Mouse (Mus musculus): ENCODE results near the gene Gpx6. TPM values are rescaled to one million over a fixed set of nuclear protein-coding genes. Genes with fewer than 3 reads are reported as not detected.

Gene Gpx6
- polyA plus RNA-seq, 1 experiment from 2014 or later: not detected

- Histone ChIP-seq H3K27me3 (ENCODE audit: control insufficient read depth, insufficient read depth, low read depth, low read length) (no peaks in the 10 kb centered on the region), H3K27ac (ENCODE audit: low read length) (no peak overlapping the region), H3K9ac (ENCODE audit: low read length) (no peak overlapping the region), H3K4me1 (replicated peaks; ENCODE audit: control insufficient read depth, insufficient read depth, low read length) (no peaks in the 10 kb centered on the region), H3K4me3 (ENCODE audit: low read length) (no peak overlapping the region), H3K36me3 (ENCODE audit: control insufficient read depth, insufficient read depth, low read length) (no peaks in the 10 kb centered on the region), H3K9me3 (ENCODE audit: control insufficient read depth, low read length) (no peaks in the 10 kb centered on the region), H3K4me2 (ENCODE audit: low read depth, low read length) (no peak overlapping the region)
- ATAC-seq (ENCODE audit: low read depth): no peak
Measured at GRCm38 (mm10) chr13:21350593-21350992, 38.7 kb downstream of the Gpx6 start.

- no peaks in the 10 kb centered on the region for H3K27me3 ChIP-seq (ENCODE audit: control insufficient read depth, insufficient read depth, low read depth, low read length)
- peak within 1 kb of the TSS; percentile 72 for H3K27ac ChIP-seq (ENCODE audit: low read length)
- H3K36me3 ChIP-seq (ENCODE audit: control insufficient read depth, insufficient read depth, low read length): no peaks in the 10 kb centered on the region
- peak within 1 kb of the TSS; percentile 89 for H3K9ac ChIP-seq (ENCODE audit: low read length)
- H3K4me2 ChIP-seq (ENCODE audit: low read depth, low read length): peak within 1 kb of the TSS; percentile 56
- no peaks in the 10 kb centered on the region for H3K9me3 ChIP-seq (ENCODE audit: control insufficient read depth, low read length)
- under 1% methylated on average over 29 of the region's 29 CpGs for WGBS
- peaks cover 9% of the 10 kb centered on the region for H3K4me1 ChIP-seq (replicated peaks; ENCODE audit: control insufficient read depth, insufficient read depth, low read length)
- peak; percentile 100 for ATAC-seq (ENCODE audit: low read depth)
- H3K4me3 ChIP-seq (ENCODE audit: low read length): peak within 1 kb of the TSS; percentile 83
Measured at GRCm38 (mm10) chr13:21362621-21363248, 50.8 kb downstream of the Gpx6 start, which contains the start of gene Zscan12. Zscan12 (plus strand) TSS chr13:21362820.

GRCm38 (mm10) chr13:21363719-21364118, 51.8 kb downstream of the Gpx6 start:
- peak overlapping the region; percentile 56 for H3K4me2 ChIP-seq (ENCODE audit: low read depth, low read length)
- no peaks in the 10 kb centered on the region for H3K27me3 ChIP-seq (ENCODE audit: control insufficient read depth, insufficient read depth, low read depth, low read length)
- peak overlapping the region; percentile 83 for H3K4me3 ChIP-seq (ENCODE audit: low read length)
- peaks cover 9% of the 10 kb centered on the region for H3K4me1 ChIP-seq (replicated peaks; ENCODE audit: control insufficient read depth, insufficient read depth, low read length)
- no peak for ATAC-seq (ENCODE audit: low read depth)
- H3K36me3 ChIP-seq (ENCODE audit: control insufficient read depth, insufficient read depth, low read length): peaks cover 2% of the 10 kb centered on the region
- WGBS: 61% methylated on average over 12 of the region's 12 CpGs
- H3K9ac ChIP-seq (ENCODE audit: low read length): peak overlapping the region; percentile 60
- no peak overlapping the region for H3K27ac ChIP-seq (ENCODE audit: low read length)
- no peaks in the 10 kb centered on the region for H3K9me3 ChIP-seq (ENCODE audit: control insufficient read depth, low read length)

DNA sequence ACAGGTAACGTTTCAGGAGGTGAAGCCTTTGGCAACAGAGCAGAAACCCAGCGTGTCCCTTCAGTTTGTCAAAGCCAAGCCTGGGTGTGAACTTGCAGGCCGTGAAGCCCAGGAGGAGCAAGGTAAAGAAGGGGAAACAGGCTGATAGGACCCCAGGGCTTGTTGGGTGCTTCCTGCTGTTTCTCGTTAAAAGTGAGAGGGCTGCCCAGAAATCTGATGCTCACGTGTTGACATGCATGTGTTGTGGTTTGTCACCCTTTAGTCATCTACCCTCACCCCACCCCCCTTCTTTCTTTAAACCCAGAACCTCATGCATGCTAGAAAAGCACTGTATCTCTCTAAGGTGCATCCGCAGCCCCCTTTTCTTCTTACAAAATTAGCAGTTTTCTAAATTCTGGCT, 54.7 kb downstream of the Gpx6 start:
- Histone ChIP-seq H3K36me3 (ENCODE audit: control insufficient read depth, insufficient read depth, low read length) (peaks cover 22% of the 10 kb centered on the region), H3K4me2 (ENCODE audit: low read depth, low read length) (no peak overlapping the region), H3K4me3 (ENCODE audit: low read length) (no peak overlapping the region), H3K27ac (ENCODE audit: low read length) (no peak overlapping the region), H3K4me1 (replicated peaks; ENCODE audit: control insufficient read depth, insufficient read depth, low read length) (peaks cover 9% of the 10 kb centered on the region), H3K9me3 (ENCODE audit: control insufficient read depth, low read length) (no peaks in the 10 kb centered on the region), H3K27me3 (ENCODE audit: control insufficient read depth, insufficient read depth, low read depth, low read length) (no peaks in the 10 kb centered on the region), H3K9ac (ENCODE audit: low read length) (no peak overlapping the region)
- ATAC-seq (ENCODE audit: low read depth): no peak
- 68% methylated on average over 6 of the region's 6 CpGs for WGBS

Other genes with a start within 250 kb of the Gpx6 start
- not detected in 2 replicates for gene Olfr1370, start 237.2 kb upstream of the Gpx6 start, polyA plus RNA-seq (2015; fragmentation: Nextera tagmentation; extraction: Ambion mirVana)
- gene Olfr1369-ps1, start 200.6 kb upstream of the Gpx6 start, polyA plus RNA-seq (2015; fragmentation: Nextera tagmentation; extraction: Ambion mirVana): not detected in 2 replicates
- gene Olfr263, start 182.5 kb upstream of the Gpx6 start, polyA plus RNA-seq (2015; fragmentation: Nextera tagmentation; extraction: Ambion mirVana): not detected in 2 replicates
- gene Olfr1368, start 166.3 kb upstream of the Gpx6 start, polyA plus RNA-seq (2015; fragmentation: Nextera tagmentation; extraction: Ambion mirVana): not detected in 2 replicates
- gene Trim27, start 132.7 kb upstream of the Gpx6 start, polyA plus RNA-seq (2015; fragmentation: Nextera tagmentation; extraction: Ambion mirVana): 105 and 108 TPM in 2 replicates
- not detected in 2 replicates for gene Gpx5, start 19.4 kb upstream of the Gpx6 start, polyA plus RNA-seq (2015; fragmentation: Nextera tagmentation; extraction: Ambion mirVana)
- not detected in 2 replicates for gene Olfr1367, start 34.8 kb downstream of the Gpx6 start, polyA plus RNA-seq (2015; fragmentation: Nextera tagmentation; extraction: Ambion mirVana)
- gene Zscan12, start 50.7 kb downstream of the Gpx6 start, polyA plus RNA-seq (2015; fragmentation: Nextera tagmentation; extraction: Ambion mirVana): 11.5 and 11.7 TPM in 2 replicates
- gene Zkscan3, start 90.6 kb downstream of the Gpx6 start, polyA plus RNA-seq (2015; fragmentation: Nextera tagmentation; extraction: Ambion mirVana): 84.4 and 85.3 TPM in 2 replicates
- 3.3 and 3.7 TPM in 2 replicates for gene Pgbd1, start 128.9 kb downstream of the Gpx6 start, polyA plus RNA-seq (2015; fragmentation: Nextera tagmentation; extraction: Ambion mirVana)
- 35.1 and 39.0 TPM in 2 replicates for gene Zscan26, start 141.6 kb downstream of the Gpx6 start, polyA plus RNA-seq (2015; fragmentation: Nextera tagmentation; extraction: Ambion mirVana)
- 3.7 and 4.0 TPM in 2 replicates for gene Nkapl, start 156.4 kb downstream of the Gpx6 start, polyA plus RNA-seq (2015; fragmentation: Nextera tagmentation; extraction: Ambion mirVana)
- gene Zkscan4, start 166.8 kb downstream of the Gpx6 start, polyA plus RNA-seq (2015; fragmentation: Nextera tagmentation; extraction: Ambion mirVana): 2.8 and 3.9 TPM in 2 replicates
- gene Gm10065, start 167.3 kb downstream of the Gpx6 start, polyA plus RNA-seq (2015; fragmentation: Nextera tagmentation; extraction: Ambion mirVana): not detected in 2 replicates
- 0.80 and 1.4 TPM in 2 replicates for gene AK157302, start 183.1 kb downstream of the Gpx6 start, polyA plus RNA-seq (2015; fragmentation: Nextera tagmentation; extraction: Ambion mirVana)
- 5.8 and 9.4 TPM in 2 replicates for gene Gm11273, start 189.3 kb downstream of the Gpx6 start, polyA plus RNA-seq (2015; fragmentation: Nextera tagmentation; extraction: Ambion mirVana)
- 5.8 and 6.3 TPM in 2 replicates for gene Zkscan8, start 219.0 kb downstream of the Gpx6 start, polyA plus RNA-seq (2015; fragmentation: Nextera tagmentation; extraction: Ambion mirVana)
- gene Olfr1366, start 230.7 kb downstream of the Gpx6 start, polyA plus RNA-seq (2015; fragmentation: Nextera tagmentation; extraction: Ambion mirVana): 0.11 and 0.24 TPM in 2 replicates
- 0.04 TPM in 1 of 2 replicates, not detected in the other for gene Olfr1535, start 247.8 kb downstream of the Gpx6 start, polyA plus RNA-seq (2015; fragmentation: Nextera tagmentation; extraction: Ambion mirVana)